Mouse (Mus musculus): ENCODE measurements around the gene Elavl4. TPM values are rescaled to one million over a fixed set of nuclear protein-coding genes. Genes with fewer than 3 reads are reported as not detected.

Elavl4 gene
- polyA plus RNA-seq, 1 experiment = 5.0 TPM

DNA sequence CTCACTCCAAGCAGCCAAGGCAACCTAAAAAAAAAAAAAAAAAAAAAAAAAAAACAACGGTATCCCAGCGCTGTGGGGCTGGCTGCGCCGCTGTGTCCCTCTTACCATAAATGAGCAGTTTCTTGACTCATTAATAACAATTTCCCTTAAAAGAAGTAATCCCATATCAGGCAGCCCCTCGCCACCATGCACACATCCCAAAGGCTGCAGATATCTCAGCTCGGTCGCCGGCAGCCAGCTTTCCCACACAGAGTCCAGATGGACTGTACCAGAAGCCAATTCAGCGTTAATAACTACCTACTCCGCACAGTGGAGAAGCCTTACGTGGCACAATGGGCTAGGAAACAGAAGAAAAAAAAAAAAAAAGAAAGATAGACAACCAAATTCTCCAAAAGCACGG is 61.7 kb downstream of the Elavl4 start:
- TF ChIP-seq POLR2A (IDR thresholded peaks at IDR 0.05; ENCODE audit: control insufficient read depth, low read depth, low read length) (no peak), CTCF (IDR thresholded peaks at IDR 0.05; ENCODE audit: control insufficient read depth, insufficient read depth, insufficient replicate concordance, low read depth, low read length) (no peak)
- Histone ChIP-seq H3K4me1 (ENCODE audit: control insufficient read depth, insufficient read depth, low read length) (peaks cover 3% of the 10 kb centered on the region; the same call in 1 of the 2 replicates), H3K36me3 (ENCODE audit: control insufficient read depth, insufficient read depth, low read length) (no peaks in the 10 kb centered on the region), H3K4me3 (ENCODE audit: control insufficient read depth, low read depth, low read length) (no peak overlapping the region), H3K27ac (ENCODE audit: control insufficient read depth, insufficient read depth, low read depth, low read length) (no peak overlapping the region), H3K27me3 (ENCODE audit: control insufficient read depth, insufficient read depth, low read length) (no peaks in the 10 kb centered on the region)

DNA sequence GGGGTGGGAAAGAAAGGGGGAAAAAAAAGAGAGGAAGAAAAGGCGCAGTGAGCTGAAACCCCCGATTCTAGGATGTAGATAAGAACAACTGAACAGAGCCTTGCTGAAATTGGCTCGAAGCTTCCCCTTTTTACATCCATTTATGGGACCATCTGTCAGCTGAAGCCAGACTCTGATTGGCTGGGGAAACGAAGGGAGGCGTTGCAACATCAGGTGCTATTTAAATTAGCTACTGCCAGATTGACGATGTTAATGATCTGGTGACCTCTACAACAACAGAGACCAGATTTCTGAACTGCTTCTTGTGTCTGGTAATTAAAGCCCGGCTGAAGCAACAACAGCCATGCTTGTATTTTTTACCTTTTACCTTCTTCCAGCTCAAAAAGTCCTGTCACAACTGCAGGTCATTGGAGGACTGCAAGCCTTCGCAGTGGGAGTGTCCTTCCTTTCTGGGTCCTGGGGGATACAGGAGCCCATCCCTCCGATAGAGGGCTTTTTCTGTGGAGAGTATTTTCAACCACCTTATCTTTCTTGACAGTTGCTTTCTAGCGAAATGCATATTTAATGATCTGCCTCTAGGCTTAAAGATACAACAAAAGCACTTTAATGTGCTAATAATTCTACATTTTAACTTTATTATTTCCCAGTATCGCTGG is 64.2 kb downstream of the Elavl4 start:
- Histone ChIP-seq H3K27me3 (ENCODE audit: control insufficient read depth, insufficient read depth, low read length) (no peaks in the 10 kb centered on the region), H3K4me3 (ENCODE audit: control insufficient read depth, low read depth, low read length) (no peak overlapping the region), H3K27ac (ENCODE audit: control insufficient read depth, insufficient read depth, low read depth, low read length) (no peak overlapping the region), H3K4me1 (ENCODE audit: control insufficient read depth, insufficient read depth, low read length) (peaks cover 3% of the 10 kb centered on the region; the same call in 1 of the 2 replicates), H3K36me3 (ENCODE audit: control insufficient read depth, insufficient read depth, low read length) (no peaks in the 10 kb centered on the region)
- TF ChIP-seq POLR2A (IDR thresholded peaks at IDR 0.05; ENCODE audit: control insufficient read depth, low read depth, low read length) (no peak), CTCF (IDR thresholded peaks at IDR 0.05; ENCODE audit: control insufficient read depth, insufficient read depth, insufficient replicate concordance, low read depth, low read length) (no peak)

DNA sequence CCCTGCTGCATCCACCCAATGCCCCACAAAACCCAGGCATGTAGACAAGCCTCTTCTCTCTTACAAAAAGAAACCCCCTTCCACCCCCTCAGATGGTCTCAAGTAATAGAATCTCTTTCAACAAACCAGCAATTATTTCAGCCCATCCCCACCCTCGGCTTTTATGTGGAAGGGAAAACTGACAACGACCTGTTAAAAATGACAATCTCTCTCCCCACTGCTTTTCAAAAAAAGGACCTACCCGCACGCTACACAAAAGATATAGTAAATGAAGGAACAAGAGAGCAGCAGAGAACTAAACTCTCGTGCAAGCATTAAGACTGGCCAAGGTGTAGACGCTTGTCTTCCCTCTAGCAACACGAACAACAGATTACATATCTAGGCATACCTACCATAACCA is 64.9 kb downstream of the Elavl4 start:
- Histone ChIP-seq H3K4me1 (ENCODE audit: control insufficient read depth, insufficient read depth, low read length) (peaks cover 3% of the 10 kb centered on the region; the same call in 1 of the 2 replicates), H3K36me3 (ENCODE audit: control insufficient read depth, insufficient read depth, low read length) (no peaks in the 10 kb centered on the region), H3K27me3 (ENCODE audit: control insufficient read depth, insufficient read depth, low read length) (no peaks in the 10 kb centered on the region), H3K27ac (ENCODE audit: control insufficient read depth, insufficient read depth, low read depth, low read length) (no peak overlapping the region), H3K4me3 (ENCODE audit: control insufficient read depth, low read depth, low read length) (no peak overlapping the region)
- TF ChIP-seq CTCF (IDR thresholded peaks at IDR 0.05; ENCODE audit: control insufficient read depth, insufficient read depth, insufficient replicate concordance, low read depth, low read length) = no peak

DNA sequence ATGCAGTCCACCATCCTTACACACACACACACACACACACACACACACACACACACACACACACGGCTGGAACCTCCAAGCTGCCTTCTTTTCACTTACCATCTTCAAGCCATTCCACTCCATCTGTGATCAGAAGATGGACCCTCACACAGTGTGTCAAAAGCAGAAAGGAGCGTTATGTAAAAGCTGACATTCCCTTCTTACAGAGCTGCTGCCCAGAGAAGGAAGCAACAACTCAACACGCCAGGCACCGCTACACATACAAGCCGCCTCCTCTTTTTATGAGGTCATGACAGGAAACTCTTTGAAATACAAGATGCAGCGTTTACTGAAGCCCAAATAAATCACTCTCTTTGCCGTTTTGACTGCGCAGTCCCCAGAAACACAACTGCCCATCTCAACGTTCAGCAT is 65.3 kb downstream of the Elavl4 start:
- H3K27ac ChIP-seq (ENCODE audit: control insufficient read depth, insufficient read depth, low read depth, low read length) = no peak overlapping the region
- H3K4me3 ChIP-seq (ENCODE audit: control insufficient read depth, low read depth, low read length) = no peak overlapping the region
- H3K27me3 ChIP-seq (ENCODE audit: control insufficient read depth, insufficient read depth, low read length) = no peaks in the 10 kb centered on the region
- no peak for TF ChIP-seq POLR2A (IDR thresholded peaks at IDR 0.05; ENCODE audit: control insufficient read depth, low read depth, low read length)
- no peak for TF ChIP-seq CTCF (IDR thresholded peaks at IDR 0.05; ENCODE audit: control insufficient read depth, insufficient read depth, insufficient replicate concordance, low read depth, low read length)
- peaks cover 3% of the 10 kb centered on the region; the same call in 1 of the 2 replicates for H3K4me1 ChIP-seq (ENCODE audit: control insufficient read depth, insufficient read depth, low read length)
- no peaks in the 10 kb centered on the region for H3K36me3 ChIP-seq (ENCODE audit: control insufficient read depth, insufficient read depth, low read length)

DNA sequence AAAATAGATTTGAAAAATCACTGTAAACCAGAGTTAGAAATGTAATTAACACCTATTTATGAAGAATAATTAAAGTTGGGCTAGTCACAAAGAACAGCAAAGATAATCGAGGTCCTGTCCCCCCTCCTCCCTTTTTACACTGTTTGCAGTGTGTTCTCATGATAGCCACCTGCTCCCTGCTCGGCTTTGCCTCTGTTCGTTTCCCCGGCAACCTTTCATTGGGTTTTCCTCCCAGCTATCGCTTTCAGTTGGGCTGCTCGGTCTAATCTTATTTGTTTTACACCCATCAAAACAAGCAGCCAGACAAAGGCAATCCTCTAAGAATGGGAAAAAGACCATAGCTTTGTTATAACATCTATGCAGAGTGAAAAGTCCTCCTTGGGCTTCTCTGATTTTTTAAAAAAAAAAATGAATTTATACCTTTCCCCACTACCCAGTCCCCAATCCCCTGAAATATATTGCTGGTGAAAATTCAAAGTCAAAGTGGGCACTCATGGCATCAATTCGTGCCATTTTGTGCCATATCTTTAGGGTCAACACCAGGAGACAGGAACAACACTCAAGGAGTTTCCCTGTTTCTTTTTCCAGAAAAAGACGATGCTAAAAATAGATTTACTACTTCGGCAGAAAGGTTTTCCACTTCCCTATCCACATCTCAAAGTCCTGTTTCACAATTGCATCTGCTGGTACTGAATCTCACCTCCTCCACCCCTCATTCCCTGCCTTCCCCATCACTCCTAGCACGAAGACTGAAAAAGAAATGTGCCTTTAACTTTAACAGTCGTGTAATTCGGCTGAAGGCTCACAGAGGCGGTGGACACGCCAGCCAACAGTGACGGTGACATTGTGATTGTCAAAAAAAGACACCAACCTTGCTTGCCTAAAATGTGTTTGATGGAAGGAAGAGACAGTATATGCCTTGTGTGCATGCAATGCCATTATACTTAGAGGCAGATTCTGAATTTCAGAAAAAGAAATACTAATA is 66.1 kb downstream of the Elavl4 start:
- Histone ChIP-seq H3K4me1 (ENCODE audit: control insufficient read depth, insufficient read depth, low read length) (peaks cover 3% of the 10 kb centered on the region; the same call in 1 of the 2 replicates), H3K27ac (ENCODE audit: control insufficient read depth, insufficient read depth, low read depth, low read length) (no peak overlapping the region), H3K4me3 (ENCODE audit: control insufficient read depth, low read depth, low read length) (no peak overlapping the region), H3K36me3 (ENCODE audit: control insufficient read depth, insufficient read depth, low read length) (no peaks in the 10 kb centered on the region), H3K27me3 (ENCODE audit: control insufficient read depth, insufficient read depth, low read length) (no peaks in the 10 kb centered on the region)
- TF ChIP-seq CTCF (IDR thresholded peaks at IDR 0.05; ENCODE audit: control insufficient read depth, insufficient read depth, insufficient replicate concordance, low read depth, low read length) = no peak
- TF ChIP-seq POLR2A (IDR thresholded peaks at IDR 0.05; ENCODE audit: control insufficient read depth, low read depth, low read length) = no peak

DNA sequence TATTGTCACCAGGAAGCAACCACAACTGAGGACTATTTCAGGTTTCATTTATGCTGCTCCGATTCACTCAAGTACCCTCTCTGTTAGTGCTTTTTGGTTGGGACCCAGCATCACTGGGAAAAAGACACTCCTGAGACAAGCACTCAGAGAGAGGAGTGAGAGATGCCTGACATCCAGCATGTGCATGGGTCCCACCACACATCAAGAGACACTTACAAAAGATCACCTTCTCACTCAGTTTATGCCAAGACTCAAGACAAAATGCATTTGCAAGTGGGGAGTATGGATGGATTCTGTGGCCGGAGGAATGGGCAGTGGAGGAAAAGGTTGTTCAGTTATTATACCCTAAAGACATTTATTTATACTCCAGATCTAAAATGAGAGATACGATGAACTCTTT is 67.3 kb downstream of the Elavl4 start:
- Histone ChIP-seq H3K27ac (ENCODE audit: control insufficient read depth, insufficient read depth, low read depth, low read length) (no peak overlapping the region), H3K4me1 (ENCODE audit: control insufficient read depth, insufficient read depth, low read length) (peaks cover 3% of the 10 kb centered on the region; the same call in 1 of the 2 replicates), H3K36me3 (ENCODE audit: control insufficient read depth, insufficient read depth, low read length) (no peaks in the 10 kb centered on the region), H3K27me3 (ENCODE audit: control insufficient read depth, insufficient read depth, low read length) (no peaks in the 10 kb centered on the region), H3K4me3 (ENCODE audit: control insufficient read depth, low read depth, low read length) (no peak overlapping the region)
- TF ChIP-seq CTCF (IDR thresholded peaks at IDR 0.05; ENCODE audit: control insufficient read depth, insufficient read depth, insufficient replicate concordance, low read depth, low read length) (no peak), POLR2A (IDR thresholded peaks at IDR 0.05; ENCODE audit: control insufficient read depth, low read depth, low read length) (no peak)

DNA sequence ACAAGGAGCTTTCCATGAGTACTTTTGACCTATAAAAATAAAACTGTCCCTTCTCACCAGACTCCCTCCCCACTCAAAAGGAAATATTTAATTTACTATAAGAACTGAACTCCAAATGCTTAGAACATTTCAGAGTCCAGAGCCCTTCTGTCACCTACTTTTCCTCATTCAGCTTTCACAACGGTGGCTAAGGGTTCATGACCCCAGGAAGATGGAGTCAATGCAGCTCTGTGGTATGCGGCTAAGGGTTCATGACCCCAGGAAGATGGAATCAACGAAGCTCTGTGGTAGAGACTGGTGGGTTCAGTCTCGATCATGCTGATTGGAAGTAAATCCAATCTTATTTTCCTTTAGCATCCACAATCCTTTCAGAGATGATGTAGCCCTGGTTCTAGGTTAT is 81.7 kb downstream of the Elavl4 start:
- Histone ChIP-seq H3K27me3 (ENCODE audit: control insufficient read depth, insufficient read depth, low read length) (no peaks in the 10 kb centered on the region), H3K4me1 (ENCODE audit: control insufficient read depth, insufficient read depth, low read length) (no peaks in the 10 kb centered on the region), H3K4me3 (ENCODE audit: control insufficient read depth, low read depth, low read length) (no peak overlapping the region), H3K27ac (ENCODE audit: control insufficient read depth, insufficient read depth, low read depth, low read length) (no peak overlapping the region), H3K36me3 (ENCODE audit: control insufficient read depth, insufficient read depth, low read length) (no peaks in the 10 kb centered on the region)
- TF ChIP-seq POLR2A (IDR thresholded peaks at IDR 0.05; ENCODE audit: control insufficient read depth, low read depth, low read length) = no peak
- TF ChIP-seq CTCF (IDR thresholded peaks at IDR 0.05; ENCODE audit: control insufficient read depth, insufficient read depth, insufficient replicate concordance, low read depth, low read length) = no peak

Measured in testis, adult 2 months (tissue).